Mouse (Mus musculus): ENCODE results near the gene Serpina3i.
"Not testable (repeated sequence)": the region's sequence is repeated elsewhere in the genome, so short reads cannot be mapped to it uniquely, and the experiment has no call there.

The Serpina3i gene

GRCm38 (mm10) chr12:104262863-104263262 is at the start of gene Serpina3i:
Gene Serpina3i (plus strand): TSS chr12:104263122.
- DNase-seq (ENCODE audit: low spot score) = no peak

DNA sequence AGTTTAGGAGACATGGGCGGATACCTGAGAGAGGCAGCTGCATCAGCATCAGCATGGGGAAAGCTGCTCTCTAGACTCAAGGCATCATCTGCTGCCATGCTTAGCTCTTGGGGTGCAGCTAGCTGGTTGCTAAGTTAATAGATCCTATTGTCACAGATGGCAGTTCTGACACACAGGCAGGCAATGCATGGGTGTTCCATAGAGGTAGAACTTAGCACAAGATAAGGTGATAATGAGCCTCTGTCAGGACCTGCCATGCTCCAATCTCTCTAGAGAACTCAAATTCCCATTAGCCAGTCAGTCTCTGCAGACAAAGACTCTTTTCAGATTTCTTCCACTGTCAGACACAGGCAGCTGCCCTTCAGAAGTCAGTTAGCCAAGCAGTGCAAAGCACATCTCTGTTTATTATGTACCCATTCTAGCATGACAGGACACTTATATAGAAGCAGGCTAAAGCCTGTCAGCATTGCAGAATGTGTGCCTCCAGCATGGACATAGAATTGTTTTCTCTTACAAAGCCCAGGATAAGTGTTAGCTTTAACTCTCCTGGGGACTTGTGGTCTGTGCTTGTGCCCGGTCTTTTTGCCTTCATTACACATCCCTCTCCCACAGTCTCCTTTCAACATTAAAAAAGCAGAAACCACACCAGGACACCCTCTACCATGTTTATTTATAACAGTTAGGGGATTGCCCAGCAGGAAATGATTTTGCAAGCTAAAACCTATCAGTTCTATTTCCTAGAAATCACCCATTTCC is 49.1 kb upstream of the Serpina3i start:
- DNase-seq (ENCODE audit: low spot score) = peak; percentile 12

DNA sequence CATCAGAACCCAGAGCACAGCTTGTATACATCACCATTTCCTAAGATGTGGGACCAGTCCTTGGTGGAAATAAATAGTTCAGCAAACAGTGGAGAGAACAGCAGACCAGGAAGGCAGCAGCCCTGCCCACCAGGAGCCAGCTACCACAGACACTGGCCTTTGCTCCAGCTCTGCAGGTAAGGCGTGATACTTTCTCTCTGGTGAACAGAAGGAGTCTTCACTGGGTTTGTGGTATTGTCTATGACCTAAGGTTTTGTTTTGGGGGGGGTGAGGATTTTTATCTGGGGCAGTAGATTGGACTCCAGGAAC is 48.5 kb upstream of the Serpina3i start, which contains the start of gene Serpina3f:
Gene Serpina3f (plus strand): TSS at position 100 of the 309 bp plus-strand sequence.
- no peak for DNase-seq (ENCODE audit: low spot score)

DNA sequence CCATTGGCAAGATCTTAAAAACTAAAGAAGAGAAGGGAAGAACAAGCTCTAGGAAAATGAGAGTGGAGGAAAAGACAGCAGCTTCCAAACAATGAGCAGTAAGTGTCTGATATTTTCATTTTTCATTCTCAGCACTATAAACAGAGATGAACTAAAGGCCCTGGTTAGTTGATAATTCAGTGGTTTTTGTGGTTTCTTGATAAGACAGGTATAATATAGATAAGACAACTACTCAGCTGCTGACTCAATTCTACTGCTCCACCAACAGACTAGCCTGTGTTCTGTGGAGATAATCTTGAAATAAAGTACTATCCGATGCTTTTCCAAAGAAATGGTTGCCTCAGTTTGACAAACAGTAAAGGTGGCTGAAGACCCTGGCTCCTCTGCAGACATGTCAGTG is 47.7 kb upstream of the Serpina3i start:
- no peak for DNase-seq (ENCODE audit: low spot score)

- DNase-seq (ENCODE audit: low spot score) = no peak
Observed at GRCm38 (mm10) chr12:104221616-104222015, 41.3 kb upstream of the Serpina3i start.

DNA sequence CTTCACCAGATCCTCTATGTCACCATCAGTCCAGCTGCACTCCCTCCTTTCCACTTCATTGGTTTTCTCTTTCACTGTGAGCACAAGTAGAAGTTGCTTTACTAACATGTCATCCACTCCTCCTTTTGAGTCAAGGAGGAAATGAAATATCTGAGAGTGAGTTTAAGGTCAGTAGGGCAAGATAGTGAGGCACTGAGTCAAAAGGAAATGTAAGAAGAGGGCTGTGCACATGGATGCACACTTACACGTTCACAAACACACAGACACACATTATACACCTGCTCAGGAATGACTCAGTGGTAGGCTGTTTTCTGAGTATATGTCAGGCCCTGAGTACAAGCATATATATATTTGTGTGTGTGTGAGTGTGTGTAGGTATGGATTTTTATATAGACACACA is 39.2 kb upstream of the Serpina3i start:
- no peak for DNase-seq (ENCODE audit: low spot score)

GRCm38 (mm10) chr12:104224598-104225300 is 38.2 kb upstream of the Serpina3i start:
- no peak for DNase-seq (ENCODE audit: low spot score)

- DNase-seq (ENCODE audit: low spot score) = no peak
Observed at GRCm38 (mm10) chr12:104230762-104231161, 32.2 kb upstream of the Serpina3i start.

DNA sequence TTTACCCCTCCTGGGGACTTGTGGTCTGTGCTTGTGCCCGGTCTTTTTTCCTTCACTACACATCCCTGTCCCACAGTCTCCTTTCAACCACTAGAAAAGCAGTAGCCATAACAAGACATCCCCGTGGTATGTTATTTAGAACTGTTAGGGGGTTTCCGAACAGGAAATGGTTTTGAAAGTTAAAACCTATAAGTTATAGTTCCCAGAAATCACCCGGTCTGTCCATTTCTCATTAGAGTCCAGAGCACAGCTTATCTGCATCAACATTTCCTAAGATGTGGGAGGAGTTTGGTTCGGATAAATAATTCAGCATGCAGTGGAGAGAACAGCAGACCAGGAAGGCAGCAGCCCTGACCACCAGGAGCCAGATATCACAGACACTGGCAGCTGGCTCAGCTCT is 27.0 kb upstream of the Serpina3i start, which contains the start of gene Serpina3g:
Gene Serpina3g (plus strand): TSS at position 331 of the 400 bp plus-strand sequence.
- DNase-seq (ENCODE audit: low spot score) = no peak

DNA sequence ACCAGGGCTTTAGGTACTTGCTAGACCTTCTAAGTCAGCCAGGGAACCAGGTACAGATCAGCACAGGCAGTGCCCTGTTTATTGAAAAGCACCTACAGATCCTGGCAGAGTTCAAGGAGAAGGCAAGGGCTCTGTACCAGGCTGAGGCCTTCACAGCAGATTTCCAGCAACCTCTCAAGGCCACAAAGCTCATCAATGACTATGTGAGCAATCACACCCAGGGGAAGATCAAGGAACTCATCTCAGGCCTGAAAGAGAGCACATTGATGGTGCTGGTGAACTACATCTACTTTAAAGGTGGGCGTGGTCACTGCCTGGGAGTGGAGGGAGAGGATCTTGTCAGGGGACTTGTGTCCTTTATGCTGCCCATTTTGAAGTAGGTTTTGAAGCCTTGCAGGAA is 24.9 kb upstream of the Serpina3i start:
- not testable (repeated sequence) for DNase-seq (ENCODE audit: low spot score)

DNA sequence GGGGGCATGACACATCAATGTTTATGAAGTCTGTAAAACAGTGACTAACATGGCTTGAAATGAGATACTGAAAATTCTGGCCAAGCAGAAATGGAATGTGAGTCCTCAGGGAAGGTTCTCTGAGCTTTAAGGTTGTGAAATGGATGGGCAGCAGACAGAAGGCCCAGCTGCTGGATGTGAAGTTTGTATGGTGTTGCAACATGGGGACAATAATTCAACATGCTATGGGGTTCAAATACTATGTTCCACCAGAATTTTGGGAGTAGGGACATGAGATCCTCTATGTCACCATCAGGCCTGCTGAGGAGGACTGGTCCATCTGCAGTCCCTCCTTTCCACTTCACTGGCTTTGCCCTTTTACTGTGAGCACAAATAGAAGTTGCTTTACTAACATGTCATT is 19.6 kb upstream of the Serpina3i start:
- DNase-seq (ENCODE audit: low spot score) = no peak

DNA sequence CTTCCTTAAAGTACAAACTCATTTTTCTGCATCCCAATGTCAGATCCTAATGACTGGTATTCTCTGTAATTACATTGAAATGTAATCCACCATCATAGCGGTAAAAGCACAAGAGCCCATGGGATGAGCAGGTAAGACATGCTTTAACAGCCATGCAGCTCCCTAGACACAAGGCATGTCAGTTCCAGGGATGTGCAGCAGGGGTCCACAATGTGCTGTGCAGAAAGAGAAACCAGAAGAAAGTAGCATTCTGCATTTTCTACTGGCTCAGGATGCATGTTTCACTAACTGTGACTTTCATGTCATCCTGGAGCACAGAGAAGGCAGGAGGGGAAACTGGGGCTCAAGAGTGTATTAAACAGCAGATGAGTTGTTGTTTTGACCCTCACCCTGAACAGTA is 17.8 kb upstream of the Serpina3i start:
- peak; percentile 34 for DNase-seq (ENCODE audit: low spot score)

DNA sequence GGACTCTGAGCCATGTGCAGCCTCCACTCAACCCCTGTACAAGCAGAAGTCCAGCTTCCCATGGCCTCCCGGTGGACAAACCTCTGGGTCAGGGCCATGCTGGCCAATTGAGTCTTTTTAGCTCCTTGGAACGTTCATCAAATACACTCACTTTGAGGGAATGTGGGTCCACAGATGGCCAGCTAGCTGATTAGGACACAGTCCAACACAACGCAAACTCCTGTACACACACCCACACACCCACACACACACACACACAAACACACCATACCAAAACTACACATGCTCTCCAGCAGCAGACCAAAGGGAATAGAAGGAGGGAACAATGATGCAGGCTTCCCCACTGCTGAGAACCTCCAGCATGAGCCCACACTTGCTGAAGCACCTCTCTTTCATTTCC is 17.3 kb upstream of the Serpina3i start:
- DNase-seq (ENCODE audit: low spot score) = peak; percentile 38

GRCm38 (mm10) chr12:104247553-104248002 is 15.3 kb upstream of the Serpina3i start:
- DNase-seq (ENCODE audit: low spot score) = no peak

GRCm38 (mm10) chr12:104248231-104248630 is 14.7 kb upstream of the Serpina3i start:
- no peak for DNase-seq (ENCODE audit: low spot score)

- DNase-seq (ENCODE audit: low spot score) = no peak
Observed at GRCm38 (mm10) chr12:104261041-104261440, 1.9 kb upstream of the Serpina3i start.

DNA sequence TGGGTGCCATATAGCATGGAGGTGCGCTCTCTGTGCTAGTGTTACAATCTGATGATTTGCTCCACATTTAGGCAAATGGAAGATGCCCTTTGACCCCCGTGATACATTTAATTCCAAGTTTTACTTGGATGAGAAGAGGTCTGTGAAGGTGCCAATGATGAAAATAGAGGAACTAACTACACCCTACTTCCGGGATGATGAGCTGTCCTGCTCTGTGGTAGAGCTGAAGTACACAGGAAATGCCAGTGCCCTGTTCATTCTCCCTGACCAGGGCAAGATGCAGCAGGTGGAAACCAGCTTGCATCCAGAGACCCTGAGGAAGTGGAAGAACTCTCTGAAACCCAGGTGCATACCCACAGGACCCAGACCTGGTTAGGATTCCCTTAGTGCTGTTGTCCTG is 3.5 kb downstream of the Serpina3i start:
- DNase-seq (ENCODE audit: low spot score) = no peak

DNA sequence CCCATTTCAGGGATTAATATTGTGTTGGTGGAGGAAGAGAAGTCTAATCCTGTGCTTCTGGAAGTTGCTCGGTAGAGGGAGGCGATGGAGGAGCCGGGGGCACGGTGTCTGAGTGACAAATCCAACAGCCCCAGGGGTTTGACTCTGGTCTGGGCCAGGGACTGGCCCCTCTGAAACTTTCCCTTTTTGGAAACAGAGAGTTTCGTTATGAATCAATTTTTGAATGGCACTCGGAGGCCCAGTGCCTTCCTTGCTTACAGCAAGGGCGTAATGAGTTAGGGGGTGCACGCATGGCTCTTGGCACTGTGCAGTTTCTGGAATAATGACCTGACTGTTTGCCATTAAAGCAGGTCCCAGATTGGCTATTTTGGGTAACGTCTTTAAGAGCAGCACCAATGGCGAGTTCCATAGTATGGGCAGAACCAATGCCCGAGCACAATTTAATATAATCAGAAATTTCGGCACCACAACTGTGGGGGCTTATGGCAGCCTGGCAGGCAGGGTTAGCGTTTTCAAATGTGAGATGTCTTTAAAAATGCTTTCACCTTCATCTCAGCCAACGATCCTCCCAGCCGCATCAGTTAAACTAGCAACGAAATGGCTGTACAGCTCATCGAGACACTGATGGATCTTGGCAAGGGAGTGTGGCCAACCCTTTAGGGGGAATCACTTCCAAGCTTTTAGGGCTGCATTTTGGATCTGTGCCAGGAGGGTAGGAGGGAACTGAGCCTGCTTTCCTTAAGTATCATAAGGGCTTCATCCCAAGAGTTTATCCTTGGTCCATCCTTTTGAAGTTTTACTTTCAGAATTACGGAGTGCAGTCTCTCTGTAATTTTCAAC is 15.5 kb downstream of the Serpina3i start:
- DNase-seq (ENCODE audit: low spot score) = no peak

GRCm38 (mm10) chr12:104279056-104279435 is 16.1 kb downstream of the Serpina3i start:
- no peak for DNase-seq (ENCODE audit: low spot score)

- peak; percentile 9 for DNase-seq (ENCODE audit: low spot score)
Observed at GRCm38 (mm10) chr12:104283380-104283779, 20.5 kb downstream of the Serpina3i start.

DNA sequence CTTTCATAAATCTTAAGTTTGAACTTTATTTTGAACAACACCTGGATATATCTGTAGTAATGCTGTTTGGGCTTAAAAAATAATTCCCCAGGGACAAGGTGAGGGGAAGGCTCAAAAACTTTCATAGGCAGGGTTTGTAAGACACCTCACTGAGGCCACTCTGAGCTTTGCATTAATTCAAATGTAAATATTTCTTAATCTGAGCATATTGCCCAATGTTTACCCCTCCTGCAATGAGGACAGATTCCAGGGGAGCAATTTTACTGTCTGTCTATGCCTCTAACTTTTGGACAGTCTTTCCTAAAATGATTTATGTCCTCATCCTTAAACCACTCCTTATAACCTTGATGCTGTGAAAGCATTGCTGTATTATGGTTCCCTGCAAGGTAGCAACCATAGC is 25.4 kb downstream of the Serpina3i start:
- no peak for DNase-seq (ENCODE audit: low spot score)

- DNase-seq (ENCODE audit: low spot score) = no peak
Observed at GRCm38 (mm10) chr12:104289872-104290271, 26.9 kb downstream of the Serpina3i start.

GRCm38 (mm10) chr12:104293963-104294362 is 31.0 kb downstream of the Serpina3i start:
- no peak for DNase-seq (ENCODE audit: low spot score)
